Mouse (Mus musculus) spleen, postnatal 14 days (tissue): ENCODE measurements around the gene Bzw2.
"Not testable (repeated sequence)": the region's sequence is repeated elsewhere in the genome, so short reads cannot be mapped to it uniquely, and the experiment has no call there.

ENCODE experiments used
- DNase-seq, 2 experiments: peaks; one replicate each; pipeline ENCODE4 v3.0.0; 2021 to 2022; ENCODE audit warnings: low spot score in 2 of 2

Bzw2 gene

GRCm38 (mm10) chr12:36157638-36158308, at the start of gene Bzw2:
Gene Bzw2 (minus strand): TSS chr12:36158080.
- DNase-seq: peak; percentile 31 to 42

- no peak for DNase-seq
Measured at GRCm38 (mm10) chr12:36207072-36207799, 49.4 kb upstream of the Bzw2 start.

DNA sequence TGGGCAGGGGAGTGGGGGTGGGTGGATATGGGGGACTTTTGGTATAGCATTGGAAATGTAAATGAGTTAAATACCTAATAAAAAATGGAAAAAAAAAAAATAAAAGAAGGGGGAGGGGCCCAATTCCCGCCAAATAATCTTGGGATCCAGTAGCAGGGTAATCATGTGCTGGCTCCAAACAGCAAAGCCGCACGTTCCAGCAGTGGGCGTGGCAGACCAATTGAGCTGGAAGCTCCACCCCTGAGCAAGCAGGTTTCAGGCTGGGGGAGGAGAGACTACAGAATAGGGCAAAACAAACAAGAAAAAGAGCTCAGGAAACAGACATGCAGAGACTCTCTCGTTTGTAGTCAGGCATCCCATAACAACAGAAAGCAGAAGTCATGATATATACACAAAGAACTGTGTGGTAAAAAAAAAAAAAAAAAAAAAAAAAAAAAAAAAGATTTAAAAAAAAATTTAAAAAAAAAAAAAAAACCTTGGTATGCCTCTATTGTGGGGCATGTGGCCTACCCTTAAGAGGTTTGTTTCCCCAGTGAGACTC, 47.8 kb upstream of the Bzw2 start:
- not testable (repeated sequence) for DNase-seq

DNA sequence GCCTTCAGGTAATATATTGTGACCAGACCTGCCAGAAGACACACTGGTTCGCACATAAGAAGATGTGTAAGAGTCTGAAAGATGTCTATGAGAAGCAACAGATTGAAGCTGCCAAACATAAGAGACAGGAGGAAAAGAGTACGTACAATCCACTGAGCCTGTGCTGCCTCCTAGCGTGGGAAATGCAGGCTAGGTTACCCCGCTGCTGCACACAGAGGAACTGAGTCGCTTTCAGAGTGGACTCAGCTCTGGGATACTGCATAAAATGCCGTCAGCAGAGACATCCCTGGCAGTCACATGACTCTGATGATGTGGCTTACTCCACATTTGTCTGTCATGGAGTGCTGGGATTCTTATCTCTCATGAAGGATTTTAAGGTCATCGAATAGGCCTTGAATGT, 37.1 kb upstream of the Bzw2 start:
- DNase-seq: no peak

DNA sequence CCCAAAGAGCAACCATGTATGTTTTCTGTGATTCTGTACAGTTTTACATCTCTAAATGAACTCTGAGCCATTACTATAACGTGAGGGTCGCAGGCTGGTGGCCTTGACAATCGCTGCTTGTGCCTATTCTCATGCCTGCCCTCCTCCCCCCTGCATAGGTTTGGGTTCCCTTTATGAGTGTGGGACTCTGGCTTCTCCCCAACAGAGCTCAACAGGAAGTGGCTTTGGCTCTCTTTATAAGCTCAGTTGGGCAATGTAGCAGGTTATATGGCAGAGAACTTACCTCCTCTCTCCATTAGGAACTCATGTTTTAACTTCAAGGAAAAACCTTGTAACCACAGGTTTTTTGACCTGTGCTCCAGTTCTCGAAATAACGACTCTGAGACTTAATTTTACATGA, 32.5 kb upstream of the Bzw2 start:
- DNase-seq: no peak

GRCm38 (mm10) chr12:36189610-36190009, 31.7 kb upstream of the Bzw2 start:
- no peak for DNase-seq

GRCm38 (mm10) chr12:36187081-36187480, 29.2 kb upstream of the Bzw2 start:
- DNase-seq: no peak

DNA sequence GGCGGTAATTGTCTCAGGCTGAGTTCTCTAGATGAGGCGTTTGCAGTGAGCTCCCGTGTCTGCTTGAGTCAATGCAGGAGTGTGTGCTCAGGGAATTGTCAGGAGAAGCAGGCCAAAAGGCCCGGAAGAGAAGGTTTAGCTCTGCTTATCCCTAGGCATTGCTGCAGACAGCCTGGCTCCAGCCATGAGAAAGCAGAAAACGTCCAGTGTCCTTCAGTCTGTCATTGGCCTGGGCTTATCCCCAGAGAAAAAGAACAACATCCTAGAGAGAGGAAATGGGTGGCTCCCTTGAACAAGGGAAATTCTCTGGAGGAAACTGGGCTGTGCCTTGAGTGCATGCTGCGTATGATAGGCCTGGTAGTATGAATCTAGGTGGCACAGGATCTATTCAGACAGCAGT, 24.7 kb upstream of the Bzw2 start:
- no peak for DNase-seq

- no peak for DNase-seq
Measured at GRCm38 (mm10) chr12:36177227-36177626, 19.3 kb upstream of the Bzw2 start.

DNA sequence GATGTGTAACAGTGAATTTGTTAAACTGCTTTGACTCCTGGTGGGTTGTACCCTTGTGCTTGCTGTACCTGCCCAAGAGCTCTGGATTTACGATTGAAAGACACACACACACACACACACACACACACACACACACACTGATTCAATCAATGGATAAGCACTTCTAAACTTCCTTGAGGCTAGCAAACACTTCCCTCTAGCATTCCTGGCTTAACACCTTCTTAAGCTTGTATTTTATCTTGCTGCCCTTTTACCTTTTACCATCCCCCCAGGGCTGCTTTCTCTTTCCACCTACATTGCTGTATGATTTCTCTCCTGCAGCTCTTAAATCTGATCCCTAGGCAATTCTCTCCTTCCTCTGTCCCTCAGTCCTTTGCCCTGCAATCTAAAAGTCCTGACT, 7.4 kb upstream of the Bzw2 start:
- no peak for DNase-seq

DNA sequence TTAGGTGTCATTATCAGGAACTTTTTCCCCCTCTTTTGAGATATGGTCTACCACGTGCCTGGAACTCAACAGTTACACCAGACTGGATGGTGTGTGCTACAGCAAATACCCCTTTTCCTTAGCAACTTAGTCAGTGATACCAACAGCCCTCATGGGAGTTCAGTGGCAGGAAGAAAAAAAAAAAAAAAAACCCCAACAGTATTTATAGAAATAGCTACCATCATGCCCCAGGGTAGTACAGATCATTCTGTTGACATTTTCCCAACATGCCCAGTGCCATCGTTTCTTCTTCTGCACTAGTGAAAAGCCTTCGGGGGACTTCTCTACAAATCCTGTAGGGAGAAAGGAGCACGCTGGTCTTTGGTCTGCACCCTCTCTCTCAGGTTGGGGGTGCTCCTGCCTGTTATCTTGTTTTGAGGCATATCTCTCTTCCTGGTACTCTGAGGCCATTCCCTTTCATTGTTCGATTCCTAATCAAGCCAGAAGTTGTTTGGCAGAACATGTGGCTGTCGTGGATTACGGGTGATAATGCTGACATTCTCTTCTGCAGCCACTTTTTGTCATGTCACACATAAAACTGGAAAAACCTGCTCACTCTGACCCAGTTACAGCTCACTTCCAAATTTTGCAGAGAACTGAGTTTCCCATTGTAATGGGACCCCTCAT, 6.4 kb upstream of the Bzw2 start:
- no peak for DNase-seq

GRCm38 (mm10) chr12:36157304-36157637, 609 bp downstream of the Bzw2 start:
- peak in 1 of 2 experiments; percentile 15 for DNase-seq

DNA sequence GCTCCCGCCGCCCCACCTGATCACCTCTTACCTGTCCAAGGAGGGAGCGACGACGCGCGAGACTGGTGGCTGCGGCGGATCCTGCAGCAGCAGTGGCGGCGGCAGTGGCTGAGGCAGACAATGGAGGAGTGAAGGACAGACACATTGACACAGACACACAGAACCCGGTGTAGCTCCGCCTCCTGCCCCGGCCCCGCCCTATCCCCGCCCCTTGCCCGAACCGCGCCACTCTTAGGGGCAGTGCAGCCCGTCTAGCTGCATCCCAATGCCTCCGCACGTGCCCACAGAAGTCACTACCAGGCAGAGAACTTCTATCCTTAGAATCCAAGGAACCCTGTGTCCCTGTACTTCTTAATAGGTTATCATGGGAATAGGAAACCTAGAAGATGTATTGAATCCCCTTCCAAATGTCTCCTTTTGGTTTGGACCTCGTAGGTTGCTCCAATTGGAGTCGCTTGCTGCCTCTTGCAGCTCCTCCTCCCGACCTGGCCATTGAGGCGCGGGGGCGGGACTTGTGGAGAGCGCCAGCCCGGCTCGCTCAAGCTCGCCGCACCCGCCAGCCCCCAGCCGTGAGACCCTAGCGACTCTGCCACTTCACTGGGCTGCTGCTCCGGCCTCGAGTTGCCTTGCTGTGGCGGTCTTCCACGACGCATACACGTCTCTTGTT, 1.1 kb downstream of the Bzw2 start, which contains the start of gene Ankmy2:
Ankmy2 (plus strand) TSS at position 478 of the 667 bp plus-strand sequence.
- DNase-seq: peak; percentile 75 to 82

DNA sequence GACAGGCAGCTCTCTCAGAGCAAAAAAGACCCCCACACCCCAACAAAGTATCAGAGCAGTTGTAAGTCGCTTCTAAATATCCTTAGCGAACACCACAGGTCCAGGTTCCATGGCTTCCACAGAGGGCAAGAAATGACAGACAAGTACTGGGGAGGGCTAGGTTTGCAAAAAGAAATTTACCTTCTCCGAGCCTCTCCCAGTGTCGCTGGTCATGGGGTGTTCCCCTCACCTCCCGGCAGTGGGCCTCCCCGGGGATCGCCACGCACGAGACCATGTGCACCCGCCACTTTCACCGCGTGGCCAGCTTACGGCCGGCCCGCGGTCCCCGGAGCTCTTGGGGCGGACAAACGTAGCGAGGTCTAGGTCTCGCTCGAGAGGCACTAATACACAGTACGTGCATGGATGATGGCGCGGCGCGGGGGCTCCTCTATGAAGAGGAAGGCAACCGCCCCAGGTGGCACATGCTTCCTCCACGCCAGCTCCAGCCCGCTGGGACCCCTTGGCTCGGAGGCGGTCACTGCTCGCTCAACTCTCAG, 1.7 kb downstream of the Bzw2 start:
- DNase-seq: no peak

DNA sequence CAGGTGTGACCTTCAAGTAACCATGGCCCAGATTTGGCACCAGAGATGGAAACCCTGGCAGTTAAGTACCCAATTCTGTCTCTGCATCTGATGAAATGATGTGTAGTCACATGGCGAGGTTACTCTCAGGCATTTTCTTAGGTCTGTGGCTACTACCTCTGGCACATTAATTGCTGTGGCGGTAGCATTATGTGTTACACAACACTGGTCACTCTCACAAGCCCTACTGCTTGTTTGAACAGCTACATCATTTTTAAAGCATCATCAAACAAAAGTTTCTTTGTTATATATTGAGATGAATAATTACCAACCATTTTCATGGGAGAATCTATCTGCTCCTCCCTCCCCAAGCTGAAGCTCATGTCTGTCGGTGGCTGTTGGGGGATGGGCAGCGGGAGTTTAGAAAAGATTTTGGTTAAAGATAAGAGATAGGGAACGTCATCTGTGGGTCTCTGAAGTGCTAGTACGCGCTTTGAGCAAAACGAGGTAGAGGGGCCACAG, 2.7 kb downstream of the Bzw2 start:
- DNase-seq: no peak

- no peak for DNase-seq
Measured at GRCm38 (mm10) chr12:36150737-36151136, 7.1 kb downstream of the Bzw2 start.

- DNase-seq: no peak
Measured at GRCm38 (mm10) chr12:36150265-36150664, 7.6 kb downstream of the Bzw2 start.

DNA sequence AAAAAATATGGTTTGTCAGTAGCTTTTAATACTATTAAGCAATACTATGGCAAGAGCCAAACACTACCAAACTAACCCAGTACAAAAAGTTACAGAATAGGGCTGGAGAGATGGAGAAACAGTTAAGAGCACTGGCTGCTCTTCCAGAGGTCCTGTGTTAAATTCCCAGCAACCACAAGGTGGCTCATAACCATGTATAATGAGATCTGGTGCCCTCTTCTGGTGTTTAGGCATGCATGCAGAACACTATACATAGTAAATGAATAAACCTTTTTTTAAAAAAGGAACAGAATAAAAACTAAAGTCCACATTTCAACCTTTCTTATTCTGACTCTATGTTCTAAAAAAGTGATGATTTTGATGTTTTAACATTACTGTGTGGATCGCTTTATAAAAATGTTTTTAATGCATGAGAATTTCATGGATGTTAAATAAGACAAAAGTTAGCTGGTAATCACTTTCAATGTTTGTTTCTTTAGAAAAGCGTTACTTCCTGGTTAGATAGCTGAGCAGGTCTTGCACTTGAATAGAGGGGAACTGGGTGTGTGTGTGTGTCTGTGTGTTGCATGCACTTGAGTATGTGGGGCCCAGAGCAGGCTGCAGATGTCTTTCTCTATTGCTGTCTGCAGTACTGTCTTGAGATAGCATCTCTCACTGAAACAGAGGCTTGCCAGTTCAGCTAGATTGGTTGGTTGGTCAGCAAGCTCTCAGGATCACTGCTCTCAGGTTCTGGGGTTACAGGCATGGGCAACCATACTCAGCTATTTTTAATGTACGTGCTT, 11.5 kb downstream of the Bzw2 start:
- DNase-seq: no peak

GRCm38 (mm10) chr12:36140401-36140800, 17.5 kb downstream of the Bzw2 start:
- DNase-seq: no peak

GRCm38 (mm10) chr12:36137192-36137591, 20.7 kb downstream of the Bzw2 start:
- DNase-seq: no peak

DNA sequence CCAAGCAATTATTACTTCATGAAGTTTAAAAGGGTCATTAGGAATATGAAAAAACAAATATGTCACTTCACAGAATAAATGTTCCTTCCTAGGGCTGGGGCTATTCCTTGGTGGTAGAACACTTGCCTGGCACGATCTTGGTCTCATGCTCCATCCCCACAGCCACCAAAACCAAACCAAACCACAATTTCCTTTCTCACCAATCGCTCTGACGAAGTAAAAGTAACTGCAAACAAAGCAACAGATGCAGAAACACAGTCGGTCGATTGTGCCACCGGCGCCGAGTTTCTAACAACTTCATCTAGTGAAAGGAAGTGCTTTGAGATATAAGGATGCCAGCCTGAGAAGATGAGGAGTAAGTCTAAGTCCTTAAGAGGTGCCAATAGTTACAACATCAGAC, 21.6 kb downstream of the Bzw2 start:
- DNase-seq: no peak
